ENCODE assay signal across 9 mouse cellular contexts in the genomic region with DNA sequence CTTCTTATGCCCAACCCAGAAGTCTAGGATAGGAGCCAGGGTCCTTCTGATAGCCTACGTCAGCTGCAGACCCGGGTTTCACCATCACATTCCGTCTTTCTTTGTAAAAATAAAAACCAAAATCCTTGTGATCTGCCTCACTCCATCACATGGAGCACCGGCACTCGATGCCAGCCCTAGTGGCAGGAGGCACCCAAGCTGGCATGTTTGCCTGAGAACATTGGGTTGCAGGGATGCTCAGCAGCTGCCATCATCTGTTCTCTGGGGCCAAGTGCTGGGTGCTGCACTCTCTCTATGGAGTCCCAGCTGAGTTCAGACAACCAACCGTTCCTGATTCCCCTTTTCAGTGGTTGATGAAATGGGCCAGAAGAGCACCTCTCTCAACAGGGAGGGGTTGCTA. TPM values are rescaled to one million over a fixed set of nuclear protein-coding genes. Genes with fewer than 3 reads are reported as not detected.
A peak's percentile ranks its signal among the peaks of the same experiment; 100 is the strongest.
DNase-seq lines count a peak whose midpoint lies in the region; ATAC-seq and TF ChIP-seq lines count a peak whose summit lies in the region.
"Had no signal": no experiment of that assay in that cellular context is flagged by ENCODE, and none has a peak within 500 bp of the region (broad histone marks: within the 10 kb centered on the region; RNA-seq: fewer than 3 reads in every experiment).

No protein-coding gene starts in this region.

- no peaks in the 10 kb centered on the region for H3K36me3 ChIP-seq in heart, postnatal 0 days (replicated peaks; ENCODE audit: control insufficient read depth, insufficient read depth, low read length)
- no peaks in the 10 kb centered on the region for H3K36me3 ChIP-seq in midbrain, embryonic 12.5 days
- no peaks in the 10 kb centered on the region for H3K36me3 ChIP-seq in midbrain, embryonic 15.5 days (replicated peaks)
- no peaks in the 10 kb centered on the region for H3K36me3 ChIP-seq in hindbrain, embryonic 14.5 days (replicated peaks; ENCODE audit: control insufficient read depth, insufficient read depth)
- no peaks in the 10 kb centered on the region for H3K36me3 ChIP-seq in neural tube, embryonic 15.5 days

- no peak for DNase-seq in heart, postnatal 0 days (ENCODE audit: low spot score)
- DNase-seq in heart, postnatal 4 days, result no peak
- no peak for DNase-seq in hindbrain, embryonic 14.5 days (ENCODE audit: low spot score)
- no peak for DNase-seq in left cerebral cortex, adult 2 months (ENCODE audit: extremely low spot score in 1 of 2, low spot score in 2 of 2)
- DNase-seq: cerebellum, adult 9-10 months had no signal

- H3K9ac ChIP-seq in heart, postnatal 0 days (replicated peaks; ENCODE audit: low read depth, low read length), result no peak overlapping the region
- no peak overlapping the region for H3K9ac ChIP-seq in midbrain, embryonic 12.5 days (replicated peaks)
- H3K9ac ChIP-seq in midbrain, embryonic 15.5 days, result no peak overlapping the region
- no peak overlapping the region for H3K9ac ChIP-seq in hindbrain, embryonic 14.5 days
- no peak overlapping the region; the same call in 1 of the 2 replicates for H3K9ac ChIP-seq in neural tube, embryonic 15.5 days (replicated peaks)

- no peaks in the 10 kb centered on the region for H3K27me3 ChIP-seq in heart, postnatal 0 days (ENCODE audit: control insufficient read depth, insufficient read depth, low read length)
- H3K27me3 ChIP-seq in midbrain, embryonic 12.5 days, result peaks cover 10% of the 10 kb centered on the region
- H3K27me3 ChIP-seq in midbrain, embryonic 15.5 days (replicated peaks), result no peaks in the 10 kb centered on the region
- H3K27me3 ChIP-seq in hindbrain, embryonic 14.5 days (ENCODE audit: control insufficient read depth, insufficient read depth, low read length), result no peaks in the 10 kb centered on the region
- H3K27me3 ChIP-seq in neural tube, embryonic 15.5 days (replicated peaks), result no peaks in the 10 kb centered on the region

- H3K9me3 ChIP-seq in heart, postnatal 0 days (replicated peaks; ENCODE audit: control insufficient read depth, low read length), result no peaks in the 10 kb centered on the region
- H3K9me3 ChIP-seq in midbrain, embryonic 12.5 days, result no peaks in the 10 kb centered on the region
- H3K9me3 ChIP-seq in midbrain, embryonic 15.5 days, result no peaks in the 10 kb centered on the region
- no peaks in the 10 kb centered on the region for H3K9me3 ChIP-seq in hindbrain, embryonic 14.5 days (ENCODE audit: control insufficient read depth, low read length)
- no peaks in the 10 kb centered on the region for H3K9me3 ChIP-seq in neural tube, embryonic 15.5 days (replicated peaks)

- ATAC-seq in heart, postnatal 0 days (ENCODE audit: insufficient read depth, low read depth), result no peak
- ATAC-seq in midbrain, embryonic 12.5 days (ENCODE audit: low FRiP score, low read depth), result no peak
- ATAC-seq in midbrain, embryonic 15.5 days (replicated peaks), result no peak
- ATAC-seq in hindbrain, embryonic 14.5 days (ENCODE audit: low FRiP score), result no peak
- ATAC-seq in neural tube, embryonic 15.5 days (ENCODE audit: low FRiP score), result no peak
- ATAC-seq: intestine, embryonic 16.5 days had no signal

- TF ChIP-seq CTCF in heart, postnatal 0 days (IDR thresholded peaks at IDR 0.05; ENCODE audit: low read depth), result no peak
- no peak for TF ChIP-seq CTCF in left cerebral cortex, adult 2 months (IDR thresholded peaks at IDR 0.05)

- no peak overlapping the region for H3K4me3 ChIP-seq in heart, postnatal 0 days (ENCODE audit: low read depth, low read length)
- H3K4me3 ChIP-seq in midbrain, embryonic 12.5 days, result no peak overlapping the region
- H3K4me3 ChIP-seq in midbrain, embryonic 15.5 days, result no peak overlapping the region
- H3K4me3 ChIP-seq in hindbrain, embryonic 14.5 days (replicated peaks; ENCODE audit: low read length), result no peak overlapping the region
- H3K4me3 ChIP-seq in neural tube, embryonic 15.5 days (replicated peaks), result no peak overlapping the region; the same call in 1 of the 2 replicates
- no peak overlapping the region for H3K4me3 ChIP-seq in left cerebral cortex, adult 2 months

- intact Hi-C loops in left cerebral cortex, adult 2 months (cut with DNase I), result loop anchor here (5.0 kb wide), 1 partner anchor 86 kb away; no protein-coding TSS in a partner anchor

- H3K4me1 ChIP-seq in heart, postnatal 0 days (ENCODE audit: control insufficient read depth, insufficient read depth), result peaks cover 47% of the 10 kb centered on the region
- peaks cover 75% of the 10 kb centered on the region for H3K4me1 ChIP-seq in midbrain, embryonic 12.5 days
- H3K4me1 ChIP-seq in midbrain, embryonic 15.5 days, result peaks cover 60% of the 10 kb centered on the region
- peaks cover 31% of the 10 kb centered on the region for H3K4me1 ChIP-seq in hindbrain, embryonic 14.5 days (replicated peaks; ENCODE audit: control insufficient read depth, insufficient read depth, low read length)
- peaks cover 78% of the 10 kb centered on the region for H3K4me1 ChIP-seq in neural tube, embryonic 15.5 days

- WGBS in heart, postnatal 0 days, result 72% methylated on average over 6 of the region's 6 CpGs
- WGBS in midbrain, embryonic 12.5 days, result 92% methylated on average over 6 of the region's 6 CpGs
- 90% methylated on average over 6 of the region's 6 CpGs for WGBS in midbrain, embryonic 15.5 days
- WGBS in hindbrain, embryonic 14.5 days, result 78% methylated on average over 6 of the region's 6 CpGs
- WGBS in neural tube, embryonic 15.5 days, result 73% methylated on average over 6 of the region's 6 CpGs

- H3K27ac ChIP-seq in heart, postnatal 0 days (ENCODE audit: low read depth), result no peak overlapping the region
- no peak overlapping the region for H3K27ac ChIP-seq in midbrain, embryonic 12.5 days (replicated peaks)
- H3K27ac ChIP-seq in midbrain, embryonic 15.5 days, result no peak overlapping the region
- H3K27ac ChIP-seq in hindbrain, embryonic 14.5 days, result no peak overlapping the region
- H3K27ac ChIP-seq in neural tube, embryonic 15.5 days (replicated peaks), result no peak overlapping the region
- no peak overlapping the region for H3K27ac ChIP-seq in left cerebral cortex, adult 2 months

- no peak for TF ChIP-seq EP300 in heart, postnatal 0 days (IDR thresholded peaks at IDR 0.05; ENCODE audit: low read depth)

- H3K4me2 ChIP-seq in heart, postnatal 0 days (ENCODE audit: low read depth, low read length), result peak overlapping the region; percentile 81; the same call in 1 of the 2 replicates
- H3K4me2 ChIP-seq in midbrain, embryonic 12.5 days (replicated peaks), result peak overlapping the region; percentile 98
- no peak overlapping the region for H3K4me2 ChIP-seq in midbrain, embryonic 15.5 days
- peak overlapping the region; percentile 97 for H3K4me2 ChIP-seq in hindbrain, embryonic 14.5 days (replicated peaks)
- H3K4me2 ChIP-seq in neural tube, embryonic 15.5 days, result peak overlapping the region; percentile 98

RNA-seq across cellular contexts. Expression of gene Tspan18, which starts 3.2 kb away (rescaled TPM):
- total RNA-seq in heart, postnatal 0 days (2014; rRNA removed; ENCODE audit: low replicate concordance), result 64.4 and 66.2 TPM in 2 replicates
- 37.6 and 39.8 TPM in 2 replicates for polyA plus RNA-seq in heart, postnatal 0 days (2015; fragmentation: Nextera tagmentation; extraction: Ambion mirVana)
- total RNA-seq in heart, postnatal 4 days (2021), result 10 to 100 TPM; 60.2 to 64.7 TPM
- polyA plus RNA-seq in midbrain, embryonic 12.5 days (2016; fragmentation: Nextera tagmentation; extraction: Ambion mirVana), result 24.6 and 34.1 TPM in 2 replicates
- polyA plus RNA-seq in midbrain, embryonic 15.5 days (2015; fragmentation: Nextera tagmentation; extraction: Ambion mirVana), result 20.1 and 22.6 TPM in 2 replicates
- 28.6 and 31.3 TPM in 2 replicates for polyA plus RNA-seq in hindbrain, embryonic 14.5 days (2014; fragmentation: Nextera tagmentation; extraction: Ambion mirVana)
- 22.0 and 29.3 TPM in 2 replicates for polyA plus RNA-seq in neural tube, embryonic 15.5 days (2015; fragmentation: Nextera tagmentation; extraction: Ambion mirVana)
- total RNA-seq in left cerebral cortex, adult 2 months (2021), result 1 to 10 TPM; 1.5 to 3.0 TPM
